9 mouse cellular contexts compared by ENCODE assay signal in genomic region chr6:6881115-6881637, GRCm38 (mm10). TPM values are rescaled to one million over a fixed set of nuclear protein-coding genes. Genes with fewer than 3 reads are reported as not detected.
A peak's percentile ranks its signal among the peaks of the same experiment; 100 is the strongest.
DNase-seq lines count a peak whose midpoint lies in the region; ATAC-seq and TF ChIP-seq lines count a peak whose summit lies in the region.
"Had no signal": no experiment of that assay in that cellular context is flagged by ENCODE, and none has a peak within 500 bp of the region (broad histone marks: within the 10 kb centered on the region; RNA-seq: fewer than 3 reads in every experiment).

No protein-coding gene starts in this region.

- under 1% methylated on average over 30 of the region's 30 CpGs for WGBS in heart, embryonic 12.5 days
- 1% methylated on average over 30 of the region's 30 CpGs for WGBS in hindbrain, embryonic 12.5 days
- under 1% methylated on average over 30 of the region's 30 CpGs for WGBS in midbrain, embryonic 12.5 days

- H3K4me1 ChIP-seq in heart, embryonic 12.5 days (replicated peaks): peaks cover 30% of the 10 kb centered on the region
- peaks cover 8% of the 10 kb centered on the region for H3K4me1 ChIP-seq in bone marrow macrophage, adult 2 months (ENCODE audit: control insufficient read depth, insufficient read depth, low read length)
- peaks cover 20% of the 10 kb centered on the region for H3K4me1 ChIP-seq in hindbrain, embryonic 12.5 days
- H3K4me1 ChIP-seq in midbrain, embryonic 12.5 days: peaks cover 28% of the 10 kb centered on the region

- H3K4me2 ChIP-seq in heart, embryonic 12.5 days: peak overlapping the region; percentile 98
- H3K4me2 ChIP-seq in hindbrain, embryonic 12.5 days (replicated peaks): peak overlapping the region; percentile 57
- peak overlapping the region; percentile 76 for H3K4me2 ChIP-seq in midbrain, embryonic 12.5 days (replicated peaks)

- no peak for TF ChIP-seq CTCF in bone marrow macrophage, adult 2 months (IDR thresholded peaks at IDR 0.05; ENCODE audit: low read depth, low read length)

- peaks cover 66% of the 10 kb centered on the region for H3K27me3 ChIP-seq in heart, embryonic 12.5 days (replicated peaks)
- H3K27me3 ChIP-seq in hindbrain, embryonic 12.5 days: peaks cover 84% of the 10 kb centered on the region
- peaks cover 83% of the 10 kb centered on the region for H3K27me3 ChIP-seq in midbrain, embryonic 12.5 days

- TF ChIP-seq POLR2A in bone marrow macrophage, adult 2 months (IDR thresholded peaks at IDR 0.05; ENCODE audit: borderline replicate concordance, low read depth, low read length): no peak

- no peaks in the 10 kb centered on the region for H3K9me3 ChIP-seq in heart, embryonic 12.5 days (replicated peaks)
- no peaks in the 10 kb centered on the region for H3K9me3 ChIP-seq in hindbrain, embryonic 12.5 days (replicated peaks)
- H3K9me3 ChIP-seq in midbrain, embryonic 12.5 days: no peaks in the 10 kb centered on the region

- no peak for DNase-seq in heart, postnatal 25 days (ENCODE audit: low spot score)
- DNase-seq in layer of hippocampus, adult 18-20 months (ENCODE audit: low spot score in 2 of 2): no peak
- DNase-seq in left cerebral cortex, adult 18-20 months (ENCODE audit: low spot score in 2 of 2): no peak
- DNase-seq in frontal cortex, postnatal 10 days (ENCODE audit: low spot score in 2 of 2): no peak
- DNase-seq: layer of hippocampus, adult 9-11 months had no signal

- no peaks in the 10 kb centered on the region for H3K36me3 ChIP-seq in heart, embryonic 12.5 days
- no peaks in the 10 kb centered on the region for H3K36me3 ChIP-seq in hindbrain, embryonic 12.5 days
- no peaks in the 10 kb centered on the region for H3K36me3 ChIP-seq in midbrain, embryonic 12.5 days

- H3K9ac ChIP-seq in heart, embryonic 12.5 days: peak overlapping the region; percentile 74
- H3K9ac ChIP-seq in hindbrain, embryonic 12.5 days: peak overlapping the region; percentile 39
- peak overlapping the region; percentile 39 for H3K9ac ChIP-seq in midbrain, embryonic 12.5 days (replicated peaks)

- H3K4me3 ChIP-seq in heart, embryonic 12.5 days: peak overlapping the region; percentile 57
- H3K4me3 ChIP-seq in bone marrow macrophage, adult 2 months (ENCODE audit: insufficient read depth, low read length): peak overlapping the region; percentile 38
- peak overlapping the region; percentile 40 for H3K4me3 ChIP-seq in hindbrain, embryonic 12.5 days
- peak overlapping the region; percentile 47 for H3K4me3 ChIP-seq in midbrain, embryonic 12.5 days

- no peak overlapping the region for H3K27ac ChIP-seq in heart, embryonic 12.5 days (ENCODE audit: poor library complexity, severe bottlenecking)
- no peak overlapping the region for H3K27ac ChIP-seq in bone marrow macrophage, adult 2 months (ENCODE audit: insufficient read depth, low read depth, low read length)
- H3K27ac ChIP-seq in hindbrain, embryonic 12.5 days: no peak overlapping the region; the same call in 1 of the 2 replicates
- no peak overlapping the region for H3K27ac ChIP-seq in midbrain, embryonic 12.5 days (replicated peaks)

- intact Hi-C loops in heart, postnatal 25 days (cut with DNase I): loop anchor here (10.0 kb wide), 1 partner anchor 576 kb away; no protein-coding TSS in a partner anchor

- no peak for ATAC-seq in heart, embryonic 12.5 days (ENCODE audit: insufficient number of reproducible peaks, low FRiP score)
- peak; percentile 20 for ATAC-seq in hindbrain, embryonic 12.5 days (ENCODE audit: low FRiP score)
- ATAC-seq in midbrain, embryonic 12.5 days (ENCODE audit: low FRiP score, low read depth): peak; percentile 52; the same call in 1 of the 2 replicates

RNA-seq across cellular contexts. Expression of gene Dlx5, which starts 0.7 kb away (rescaled TPM):
- 0.98 and 1.5 TPM in 2 replicates for polyA plus RNA-seq in heart, embryonic 12.5 days (2016; fragmentation: Nextera tagmentation; extraction: Ambion mirVana)
- total RNA-seq in heart, postnatal 25 days (2021): under 1 TPM in 1 of 2 experiments, not detected in 1; 0.34 TPM
- 0.42 TPM in 1 of 2 replicates, not detected in the other for polyA plus RNA-seq in bone marrow macrophage, adult 2 months (2012; ENCODE audit: insufficient read depth, insufficient read length, missing spikeins)
- 10.7 and 19.2 TPM in 2 replicates for polyA plus RNA-seq in hindbrain, embryonic 12.5 days (2016; fragmentation: Nextera tagmentation; extraction: Ambion mirVana)
- 16.1 and 22.3 TPM in 2 replicates for polyA plus RNA-seq in midbrain, embryonic 12.5 days (2016; fragmentation: Nextera tagmentation; extraction: Ambion mirVana)
- total RNA-seq in layer of hippocampus, adult 18-20 months (2021): 1 to 10 TPM; 6.1 TPM
- total RNA-seq in left cerebral cortex, adult 18-20 months (2021): 1 to 10 TPM; 8.5 to 8.9 TPM

RNA-seq across cellular contexts. Expression of gene Dlx6, which starts 18.0 kb away (rescaled TPM):
- polyA plus RNA-seq in heart, embryonic 12.5 days (2016; fragmentation: Nextera tagmentation; extraction: Ambion mirVana): 0.14 TPM in 1 of 2 replicates, not detected in the other
- total RNA-seq in heart, postnatal 25 days (2021): not detected
- polyA plus RNA-seq in bone marrow macrophage, adult 2 months (2012; ENCODE audit: insufficient read depth, insufficient read length, missing spikeins): 1.2 TPM in 1 of 2 replicates, not detected in the other
- polyA plus RNA-seq in hindbrain, embryonic 12.5 days (2016; fragmentation: Nextera tagmentation; extraction: Ambion mirVana): 1.0 and 2.6 TPM in 2 replicates
- polyA plus RNA-seq in midbrain, embryonic 12.5 days (2016; fragmentation: Nextera tagmentation; extraction: Ambion mirVana): 2.6 and 3.5 TPM in 2 replicates
- 1 to 10 TPM; 7.5 to 9.1 TPM for total RNA-seq in layer of hippocampus, adult 18-20 months (2021)
- 10 to 100 TPM; 12.7 to 12.8 TPM for total RNA-seq in left cerebral cortex, adult 18-20 months (2021)
